Mouse (Mus musculus) kidney, postnatal 0 days (tissue): Measurements from ENCODE around the gene Tsga10. TPM values are rescaled to one million over a fixed set of nuclear protein-coding genes. Genes with fewer than 3 reads are reported as not detected.

Source experiments
- ATAC-seq: fragments of 200-750 bp; cut with Nextera tagmentation; replicated peaks from 2 replicates; pipeline ENCODE4 v1.8.0; 2017; ENCODE audit warnings: low read depth, moderate number of reproducible peaks, moderate TSS enrichment, moderate library complexity; ENCODE audit not compliant: low FRiP score
- DNase-seq: peaks from one replicate; pipeline ENCODE4 v3.0.0-alpha.2; 2016; ENCODE audit warnings: low spot score
- H3K27ac ChIP-seq: fragments of 300-500 bp; sonication (generic); 2 replicates; pipeline ENCODE4 v1.5.1; 2014; ENCODE audit warnings: mild to moderate bottlenecking
- H3K27me3 ChIP-seq: fragments of 300-500 bp; sonication (generic); 2 replicates; pipeline ENCODE4 v1.6.1; 2014; ENCODE audit warnings: low read length, mixed read lengths; ENCODE audit not compliant: insufficient read depth
- H3K36me3 ChIP-seq: fragments of 300-500 bp; sonication (generic); 2 replicates; pipeline ENCODE4 v1.6.1; 2014; ENCODE audit warnings: low read length, mixed read lengths; ENCODE audit not compliant: insufficient read depth
- H3K4me1 ChIP-seq: fragments of 300-500 bp; sonication (generic); replicated peaks from 2 replicates; pipeline ENCODE4 v1.6.1; 2014; ENCODE audit warnings: antibody characterized with exemption, low read length, mixed read lengths; ENCODE audit not compliant: insufficient read depth
- H3K4me2 ChIP-seq: fragments of 300-500 bp; sonication (generic); 2 replicates; pipeline ENCODE4 v1.6.1; 2014; ENCODE audit warnings: mild to moderate bottlenecking, low read length, moderate library complexity, mixed read lengths
- H3K4me3 ChIP-seq: fragments of 300-500 bp; sonication (generic); replicated peaks from 2 replicates; pipeline ENCODE4 v1.5.1; 2014; ENCODE audit warnings: low read depth, low read length
- H3K9ac ChIP-seq: fragments of 300-500 bp; sonication (generic); 2 replicates; pipeline ENCODE4 v1.6.1; 2014; ENCODE audit warnings: low read depth, low read length
- H3K9me3 ChIP-seq: fragments of 300-500 bp; sonication (generic); replicated peaks from 2 replicates; pipeline ENCODE4 v1.6.1; 2016; ENCODE audit warnings: low read length, inconsistent platforms, mixed read lengths
- CTCF ChIP-seq: IDR thresholded peaks from 2 replicates; pipeline ENCODE4 v1.5.1; 2016; ENCODE audit warnings: antibody characterized with exemption, low read depth, mild to moderate bottlenecking, moderate library complexity
- WGBS: fragments of 180-500 bp; shearing (Covaris S2); extraction: QIAGEN DNeasy Blood & Tissue Kit; methylation state at CpG from one replicate; pipeline ENCODE4 v1.1.7; 2014; 5-methylcytosine and 5-hydroxymethylcytosine counted together
- polyA plus RNA-seq: library from polyadenylated mRNA; unstranded; fragments of >200 nt; fragmentation: Nextera tagmentation; extraction: Ambion mirVana; gene quantifications from 2 replicates; pipeline ENCODE4 v1.2.1, GENCODE M21; 2015

The Tsga10 gene
- polyA plus RNA-seq, 1 experiment from 2014 or later = 5.3 TPM

DNA sequence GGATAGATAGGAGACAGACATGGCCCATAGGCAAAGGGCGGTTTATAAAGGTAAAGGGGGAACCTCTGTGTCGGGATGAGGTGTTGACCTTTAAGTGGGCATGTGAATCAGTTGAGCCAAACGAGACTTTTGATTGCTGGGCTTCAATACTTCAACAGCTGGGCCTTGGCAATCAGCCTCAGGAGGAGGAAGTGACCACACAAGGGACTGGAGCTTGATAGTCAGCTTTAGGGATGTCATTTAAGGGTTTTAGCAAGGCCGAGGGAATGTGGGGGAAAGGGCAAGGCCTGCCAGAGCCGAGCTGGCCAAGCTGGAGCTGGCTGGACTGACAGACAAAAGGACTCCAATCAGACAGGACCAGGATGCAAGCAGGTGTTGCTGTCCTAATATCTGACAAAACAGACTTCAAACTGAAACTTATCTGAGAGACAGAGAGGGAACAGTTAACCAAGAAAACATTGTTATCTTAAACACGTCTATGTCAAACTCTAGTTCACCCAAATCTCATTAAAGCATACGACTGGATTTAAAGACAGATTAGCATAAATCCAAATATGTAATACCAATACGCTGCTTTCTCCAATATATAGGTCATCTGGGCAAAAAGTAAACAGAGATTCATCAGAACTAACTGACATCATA lies 125.9 kb downstream of the Tsga10 start:
- no peak for TF ChIP-seq CTCF
- H3K9ac ChIP-seq = no peak overlapping the region
- H3K9me3 ChIP-seq = no peaks in the 10 kb centered on the region
- ATAC-seq (no peak), DNase-seq (no peak)
- 60% methylated on average over 8 of the region's 8 CpGs for WGBS
- no peaks in the 10 kb centered on the region for H3K36me3 ChIP-seq
- no peak overlapping the region for H3K4me3 ChIP-seq
- no peaks in the 10 kb centered on the region for H3K4me1 ChIP-seq
- H3K4me2 ChIP-seq = no peak overlapping the region
- no peak overlapping the region for H3K27ac ChIP-seq
- H3K27me3 ChIP-seq = no peaks in the 10 kb centered on the region

DNA sequence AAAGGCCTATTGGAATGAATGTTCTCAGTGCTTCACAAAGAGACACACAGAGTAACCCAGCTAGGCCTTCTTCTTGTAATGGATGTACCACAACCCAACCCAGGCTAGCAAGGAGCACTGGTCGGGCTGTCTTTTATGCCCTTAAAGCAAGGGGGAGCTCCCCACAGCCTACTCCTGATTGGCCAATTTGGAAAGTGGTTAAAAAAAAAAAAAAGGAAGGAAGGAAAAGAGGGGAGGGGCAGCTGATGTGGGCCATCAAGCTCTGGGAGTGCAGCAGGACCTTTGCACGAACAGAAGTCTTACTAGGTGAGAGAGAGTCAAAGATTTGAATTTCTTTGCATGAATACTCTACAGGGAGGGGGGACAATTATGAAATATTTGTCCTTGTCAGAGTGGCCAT lies 127.3 kb downstream of the Tsga10 start:
- Histone ChIP-seq H3K4me2 (no peak overlapping the region), H3K9me3 (no peaks in the 10 kb centered on the region), H3K4me3 (no peak overlapping the region), H3K4me1 (no peaks in the 10 kb centered on the region), H3K9ac (no peak overlapping the region), H3K27ac (no peak overlapping the region), H3K36me3 (no peaks in the 10 kb centered on the region), H3K27me3 (no peaks in the 10 kb centered on the region)
- ATAC-seq (no peak), DNase-seq (no peak)
- TF ChIP-seq CTCF = no peak
- 71% methylated on average over 2 of the region's 2 CpGs for WGBS

DNA sequence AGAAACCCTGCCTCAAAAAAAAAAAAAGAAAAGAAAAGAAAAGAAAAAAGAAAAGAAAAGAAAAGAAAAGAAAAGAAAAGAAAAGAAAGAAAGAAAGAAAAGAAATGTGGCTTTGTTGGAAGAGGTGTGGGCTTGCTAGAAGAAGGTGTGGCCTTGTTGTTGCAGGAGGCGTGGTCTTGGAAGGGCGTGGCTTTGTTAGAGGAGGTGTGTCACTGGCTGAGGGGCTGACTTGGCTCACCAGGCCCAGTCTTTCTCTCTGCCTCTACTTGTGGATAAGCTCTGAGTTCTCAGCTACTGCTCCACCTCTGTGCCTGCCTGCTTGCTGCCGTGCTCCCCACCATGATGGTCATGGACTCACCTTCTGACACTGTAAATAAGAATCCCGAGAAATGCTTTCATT lies 129.2 kb downstream of the Tsga10 start:
- WGBS = 70% methylated on average over 4 of the region's 4 CpGs
- H3K36me3 ChIP-seq = no peaks in the 10 kb centered on the region
- H3K4me1 ChIP-seq = no peaks in the 10 kb centered on the region
- H3K4me2 ChIP-seq = no peak overlapping the region
- no peak overlapping the region for H3K27ac ChIP-seq
- TF ChIP-seq CTCF = no peak
- H3K9me3 ChIP-seq = no peaks in the 10 kb centered on the region
- ATAC-seq = no peak
- H3K4me3 ChIP-seq = no peak overlapping the region
- no peaks in the 10 kb centered on the region for H3K27me3 ChIP-seq
- peak; percentile 15 for DNase-seq
- no peak overlapping the region for H3K9ac ChIP-seq

DNA sequence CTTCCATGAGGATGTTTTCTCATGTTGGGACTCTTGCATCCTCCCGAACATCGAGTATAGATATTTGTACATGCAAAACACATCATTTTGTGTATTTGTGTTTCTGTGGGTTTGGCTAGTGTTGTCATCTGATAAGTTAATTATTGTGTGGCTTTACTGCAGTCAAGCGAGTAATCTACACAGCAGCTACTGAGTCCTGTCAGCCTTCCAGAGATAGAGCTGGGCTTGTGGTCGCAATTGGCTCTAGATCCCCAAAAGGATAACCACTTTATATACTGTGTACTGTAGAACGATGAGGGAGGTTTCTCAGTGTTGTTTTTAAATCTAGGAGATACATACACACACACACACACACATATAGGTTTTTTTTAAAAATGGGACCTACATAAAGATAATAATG lies 130.3 kb downstream of the Tsga10 start:
- Histone ChIP-seq H3K9ac (no peak overlapping the region), H3K4me1 (no peaks in the 10 kb centered on the region), H3K27ac (no peak overlapping the region), H3K4me3 (no peak overlapping the region), H3K27me3 (no peaks in the 10 kb centered on the region), H3K36me3 (no peaks in the 10 kb centered on the region), H3K4me2 (no peak overlapping the region), H3K9me3 (no peaks in the 10 kb centered on the region)
- no peak for TF ChIP-seq CTCF
- ATAC-seq = no peak
- no peak for DNase-seq
- WGBS = 81% methylated on average over 5 of the region's 5 CpGs

DNA sequence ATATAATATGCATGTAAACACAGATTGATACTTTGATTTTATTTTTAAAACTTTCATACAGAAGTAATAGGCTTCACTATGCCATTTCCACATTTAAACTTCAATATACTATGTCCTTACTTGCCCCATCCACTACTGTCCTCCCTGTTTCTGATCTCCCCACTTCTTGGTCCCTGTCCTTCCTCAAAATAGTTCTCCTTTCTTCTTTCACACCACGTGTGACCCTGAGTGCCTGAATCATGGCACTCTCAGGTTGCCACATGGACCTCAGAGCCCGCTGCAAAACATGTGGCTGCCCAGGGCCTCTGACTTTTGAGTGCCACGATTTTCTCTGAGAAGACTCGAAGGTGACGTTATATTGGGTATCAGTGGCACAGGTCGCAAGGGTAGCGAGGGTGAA lies 131.4 kb downstream of the Tsga10 start:
- DNase-seq (no peak), ATAC-seq (no peak)
- no peaks in the 10 kb centered on the region for H3K36me3 ChIP-seq
- 67% methylated on average over 7 of the region's 7 CpGs for WGBS
- H3K27me3 ChIP-seq = no peaks in the 10 kb centered on the region
- TF ChIP-seq CTCF = no peak
- H3K9me3 ChIP-seq = no peaks in the 10 kb centered on the region
- H3K9ac ChIP-seq = no peak overlapping the region
- no peak overlapping the region for H3K4me2 ChIP-seq
- no peak overlapping the region for H3K27ac ChIP-seq
- H3K4me1 ChIP-seq = no peaks in the 10 kb centered on the region
- no peak overlapping the region for H3K4me3 ChIP-seq

DNA sequence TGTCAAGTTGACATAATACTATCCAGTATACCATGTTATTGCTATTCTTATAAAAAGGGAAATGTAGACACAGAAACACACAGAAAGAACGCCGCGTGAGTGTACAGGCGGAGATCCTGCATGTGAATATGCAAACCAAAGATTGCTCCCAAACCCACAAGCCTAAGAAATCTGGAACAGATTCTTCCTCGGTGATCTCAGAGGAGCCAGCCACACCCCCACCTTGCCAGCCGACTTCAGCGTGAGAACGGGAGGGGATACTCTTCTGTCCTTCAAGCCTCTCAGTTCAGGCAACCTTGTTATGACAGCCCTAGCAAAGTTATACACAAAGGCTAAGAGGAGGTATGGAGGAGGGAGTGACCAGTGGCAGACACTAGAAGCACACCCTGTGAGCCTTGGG lies 136.9 kb downstream of the Tsga10 start:
- 85% methylated on average over 8 of the region's 8 CpGs for WGBS
- Histone ChIP-seq H3K9me3 (no peaks in the 10 kb centered on the region), H3K9ac (no peak overlapping the region), H3K27me3 (no peaks in the 10 kb centered on the region), H3K4me1 (no peaks in the 10 kb centered on the region), H3K4me3 (no peak overlapping the region), H3K36me3 (no peaks in the 10 kb centered on the region), H3K27ac (no peak overlapping the region), H3K4me2 (no peak overlapping the region)
- ATAC-seq (no peak), DNase-seq (no peak)
- TF ChIP-seq CTCF = no peak

DNA sequence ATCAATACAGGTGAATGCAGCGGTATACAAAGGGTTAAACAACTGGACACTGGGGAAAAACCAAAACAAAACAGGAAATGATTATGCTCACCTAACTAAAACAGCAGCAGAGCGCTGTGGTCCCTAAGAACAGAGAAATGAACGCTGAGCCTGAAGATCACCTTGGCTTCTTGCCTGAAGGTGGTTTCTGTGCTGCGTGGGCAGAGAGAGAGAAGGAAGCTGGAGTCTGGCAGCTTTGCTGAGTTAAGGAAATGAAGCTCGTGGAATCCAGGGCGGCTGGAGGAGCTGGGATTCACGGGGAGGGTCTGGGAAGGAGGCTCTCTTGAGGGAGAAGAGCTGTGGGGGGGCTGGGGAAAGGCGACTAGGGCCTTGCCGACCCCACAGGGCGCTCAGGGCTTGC lies 138.2 kb downstream of the Tsga10 start:
- no peak overlapping the region for H3K9ac ChIP-seq
- H3K36me3 ChIP-seq = no peaks in the 10 kb centered on the region
- DNase-seq (no peak), ATAC-seq (no peak)
- WGBS = 71% methylated on average over 10 of the region's 10 CpGs
- no peaks in the 10 kb centered on the region for H3K9me3 ChIP-seq
- H3K4me3 ChIP-seq = no peak overlapping the region
- no peaks in the 10 kb centered on the region for H3K27me3 ChIP-seq
- no peak overlapping the region for H3K27ac ChIP-seq
- H3K4me2 ChIP-seq = no peak overlapping the region
- no peaks in the 10 kb centered on the region for H3K4me1 ChIP-seq
- TF ChIP-seq CTCF = no peak
